Mouse (Mus musculus) thymus, postnatal 4 days (tissue): ENCODE measurements around the gene Mmgt2.

ENCODE experiments used
- DNase-seq: peaks from one replicate; pipeline ENCODE4 v3.0.0; 2021

The Mmgt2 gene

DNA sequence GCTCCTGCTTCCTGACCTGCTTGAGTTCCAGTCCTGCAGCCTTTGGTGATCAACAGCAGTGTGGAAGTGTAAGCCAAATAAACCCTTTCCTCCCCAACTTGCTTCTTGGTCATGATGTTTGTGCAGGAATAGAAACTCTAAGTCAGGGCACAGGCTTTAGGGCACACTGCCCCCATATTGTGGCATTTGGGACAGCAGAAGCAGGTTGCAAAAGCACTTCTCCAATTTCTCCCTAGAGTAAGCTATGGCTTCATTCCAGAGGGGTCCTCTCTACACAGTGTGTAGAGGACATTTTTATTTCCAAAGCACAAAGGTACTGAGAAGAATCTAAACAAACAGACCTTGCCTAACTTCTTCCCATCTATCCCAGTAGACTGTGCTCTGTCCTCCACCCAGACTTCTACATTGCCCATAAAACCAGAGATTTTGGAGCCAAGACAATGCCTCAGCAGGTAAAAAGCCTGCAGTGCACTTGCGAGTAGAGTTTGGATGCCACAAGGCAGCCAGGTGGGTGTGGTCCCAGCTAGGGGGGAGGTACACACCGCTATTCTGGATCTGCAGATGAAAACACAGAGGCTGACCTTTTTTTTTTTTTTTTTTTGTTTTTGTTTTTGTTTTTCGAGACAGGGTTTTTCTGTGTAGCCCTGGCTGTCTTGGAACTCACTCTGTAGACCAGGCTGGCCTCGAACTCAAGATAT, 26.7 kb upstream of the Mmgt2 start:
- DNase-seq = no peak

DNA sequence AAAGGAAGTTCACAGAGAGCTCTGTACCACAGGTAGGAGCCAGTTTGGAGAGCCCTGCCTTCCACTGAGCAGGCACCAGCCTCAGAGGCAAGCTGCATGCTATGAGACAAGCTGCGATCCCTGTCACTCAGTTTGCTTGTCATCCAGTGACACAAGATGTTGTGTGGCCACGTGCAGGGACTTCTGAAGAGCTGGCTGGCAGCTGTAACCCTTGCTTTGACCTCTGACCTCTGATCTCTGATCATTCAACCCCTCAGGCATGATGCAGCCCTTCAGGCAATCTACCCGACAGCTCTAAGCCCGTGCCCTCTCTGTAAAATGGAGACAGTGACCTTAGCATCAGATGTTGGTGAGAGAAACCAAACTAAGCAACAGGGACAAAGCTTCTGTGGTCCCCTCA, 25.6 kb upstream of the Mmgt2 start:
- DNase-seq = no peak

DNA sequence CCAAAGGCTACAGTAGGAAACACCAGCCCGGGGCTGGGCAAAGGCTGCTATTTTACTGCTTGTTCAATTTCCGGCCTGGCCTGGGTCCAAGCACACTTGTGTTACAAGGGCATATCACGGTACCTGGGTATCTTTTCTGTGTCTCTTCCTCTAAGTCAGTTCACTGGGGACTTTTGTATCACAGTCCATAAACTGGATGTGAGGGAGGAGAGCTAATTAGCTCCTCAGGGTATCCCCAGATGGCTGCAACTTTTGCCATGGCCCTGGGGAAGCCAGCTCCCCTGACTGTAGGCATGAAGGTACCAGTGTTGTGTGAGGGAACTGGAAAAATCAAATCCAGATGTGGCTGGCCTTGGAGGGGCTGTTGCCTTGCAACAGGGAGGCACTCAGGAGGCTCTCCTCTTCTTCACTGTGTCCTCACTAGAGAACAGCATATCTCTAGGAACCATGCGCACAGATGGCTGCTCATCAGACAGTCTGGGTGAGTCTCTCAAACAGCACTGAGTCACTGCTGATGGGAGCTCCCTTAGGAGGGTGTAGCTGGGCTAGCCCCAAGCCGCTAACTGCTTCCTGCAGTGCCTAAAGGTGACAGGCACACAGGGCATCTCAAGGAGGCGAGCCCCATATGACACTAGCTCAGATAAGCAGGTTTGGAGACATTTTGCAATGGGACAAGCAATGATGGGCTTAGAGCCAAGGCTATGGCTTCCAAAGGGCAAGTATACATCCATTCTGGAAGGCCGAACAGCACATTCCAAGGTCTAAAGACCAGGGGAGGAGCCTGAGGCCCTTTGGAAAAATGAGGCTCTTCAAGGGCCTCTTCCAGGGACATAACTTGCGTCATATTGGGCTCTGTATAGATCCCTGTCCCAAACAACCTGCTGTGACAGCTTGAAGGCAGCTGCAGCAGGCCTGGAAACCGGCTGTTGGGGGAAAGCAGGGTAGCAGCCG, 23.8 kb upstream of the Mmgt2 start:
- no peak for DNase-seq

DNA sequence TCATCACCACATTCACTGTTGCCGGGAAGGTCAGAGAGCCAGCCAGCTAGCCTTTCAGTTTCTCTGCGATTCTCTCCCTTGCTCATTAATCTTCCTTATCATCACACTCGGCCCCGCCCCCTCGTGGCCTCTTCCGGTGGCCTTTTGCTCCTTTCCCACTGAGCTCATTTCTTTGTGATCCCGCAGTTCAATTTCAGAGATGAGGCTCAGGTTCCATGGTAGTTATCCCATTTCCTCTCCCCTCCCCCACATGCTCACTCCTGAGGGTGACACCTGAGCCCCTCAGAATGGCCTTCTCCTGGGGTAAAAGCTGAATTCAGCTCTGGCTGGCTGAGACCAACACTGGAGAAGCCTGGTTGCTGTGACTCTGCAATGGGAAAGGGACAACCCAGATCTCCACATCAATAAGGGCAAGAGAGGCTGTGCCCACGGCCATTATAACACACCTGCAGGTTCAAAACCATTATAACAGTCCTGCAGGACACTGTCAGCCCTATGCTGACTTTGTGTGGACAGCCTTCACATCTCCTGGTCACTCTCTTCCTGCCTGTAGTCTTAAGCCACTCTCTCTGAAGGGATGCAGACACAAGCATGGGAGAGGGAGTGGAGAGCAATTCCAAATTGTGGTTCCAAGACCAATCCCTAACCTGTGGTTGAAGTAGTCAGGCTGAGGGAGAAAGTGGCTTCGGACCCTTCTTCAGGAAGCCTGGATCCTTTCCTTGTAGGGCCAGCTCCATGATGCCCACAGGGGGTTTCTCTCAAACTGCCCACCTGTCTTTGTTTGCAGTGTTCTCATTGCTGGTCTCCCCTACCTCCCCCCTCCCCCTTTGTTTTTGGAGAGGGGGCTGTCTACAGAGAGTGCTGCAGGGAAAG, 18.9 kb upstream of the Mmgt2 start:
- DNase-seq = peak; percentile 62

DNA sequence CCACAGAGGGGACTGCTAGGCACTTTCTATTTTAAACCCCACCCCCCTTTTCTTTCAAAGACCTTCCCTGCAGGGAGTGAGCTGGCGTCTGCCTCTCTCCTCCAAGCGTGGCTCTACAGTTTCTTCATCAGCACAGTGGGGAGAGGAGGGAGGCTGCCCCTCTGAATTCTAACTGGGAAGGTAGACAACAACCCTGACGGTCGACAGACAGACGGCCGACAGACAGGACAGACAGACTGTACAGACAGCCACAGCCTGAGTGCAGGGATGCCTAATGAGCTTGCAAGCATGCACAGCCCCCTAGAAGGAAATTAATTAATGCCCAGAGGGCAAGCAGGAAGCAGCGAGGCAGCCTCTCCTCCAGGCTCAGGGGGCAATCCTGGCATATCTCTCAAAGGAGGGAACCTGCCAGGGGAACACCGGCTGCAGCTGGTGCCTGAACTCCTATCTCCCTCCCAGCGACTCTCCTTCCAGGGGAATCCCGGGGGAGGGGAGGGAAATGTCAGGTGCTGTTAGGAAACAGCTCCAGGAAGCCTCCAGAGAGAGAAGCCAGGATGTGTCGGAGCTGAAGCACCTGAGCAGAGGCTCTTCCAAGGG, 18.1 kb upstream of the Mmgt2 start:
- no peak for DNase-seq

DNA sequence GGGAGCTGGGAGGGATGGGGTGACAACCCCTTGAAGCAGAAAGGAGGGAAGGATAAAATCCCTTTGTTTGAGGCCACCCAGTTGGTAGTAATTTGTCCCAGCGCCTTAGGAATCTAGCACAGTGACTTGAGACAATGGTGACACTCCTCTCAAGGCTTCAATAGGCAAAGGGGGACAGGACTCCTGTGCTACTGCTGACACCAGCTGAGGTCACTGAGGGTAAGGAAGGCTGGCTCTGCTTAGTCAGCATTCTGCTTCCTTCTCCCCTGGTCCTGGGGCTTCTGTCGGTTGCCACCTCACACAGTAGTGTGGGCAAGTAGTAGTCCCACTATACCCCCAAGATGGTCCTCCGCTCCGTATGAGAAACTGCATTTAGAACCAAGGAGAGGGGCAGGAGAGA, 17.3 kb upstream of the Mmgt2 start:
- no peak for DNase-seq

DNA sequence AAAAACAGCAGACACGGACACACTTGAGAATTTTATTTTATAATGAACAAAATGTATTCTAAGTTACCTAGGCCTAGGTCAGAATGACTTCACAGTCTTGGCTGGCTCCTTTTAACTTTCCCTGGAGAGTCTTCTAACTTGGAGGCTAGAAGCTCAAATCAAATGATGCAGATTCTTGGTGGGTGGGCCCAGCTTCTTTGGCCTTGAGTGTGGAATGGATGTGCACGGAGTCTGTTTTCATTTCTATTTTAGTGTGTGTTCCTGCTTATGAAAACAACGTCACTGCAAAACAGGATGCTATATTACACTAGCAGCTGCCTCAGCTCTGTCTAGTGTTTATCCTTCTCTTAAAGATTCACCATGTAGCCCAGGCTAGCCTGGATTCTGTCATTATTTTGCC, 13.1 kb upstream of the Mmgt2 start:
- DNase-seq = no peak

DNA sequence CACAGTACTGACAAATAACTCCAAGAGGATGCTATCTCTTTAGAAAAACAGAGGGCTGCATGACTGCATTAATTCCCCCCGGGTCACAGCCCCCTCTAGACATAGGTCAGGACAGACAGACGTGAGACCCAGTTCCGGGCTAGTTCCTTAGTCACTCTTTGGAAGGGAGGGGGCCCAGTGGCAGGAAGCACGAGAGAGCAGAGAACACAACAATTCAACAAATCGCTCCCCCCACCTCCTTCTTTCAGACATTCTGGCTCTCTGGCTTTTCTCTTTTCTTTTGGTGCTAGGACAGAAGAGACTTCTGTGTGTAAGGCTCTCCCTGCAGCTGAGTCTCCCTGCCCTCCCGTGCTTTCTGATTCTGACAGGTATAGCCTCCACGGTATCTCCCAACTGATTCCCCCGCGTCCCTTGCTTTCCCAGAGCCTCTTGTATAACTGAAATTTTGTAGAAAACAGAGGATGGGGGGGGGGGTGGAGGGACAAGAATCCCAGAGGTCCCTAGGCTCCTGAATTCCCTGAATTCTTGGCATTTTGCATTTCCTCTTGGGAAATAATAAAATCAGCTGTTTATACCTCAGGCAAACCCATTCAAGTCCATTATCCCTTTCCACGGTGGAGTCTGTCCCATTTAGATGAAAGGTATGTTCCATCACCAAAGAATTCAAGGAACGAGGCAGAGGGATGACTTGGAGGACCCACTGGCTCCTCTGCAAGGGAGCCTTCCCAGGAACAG, 12.2 kb upstream of the Mmgt2 start:
- DNase-seq = no peak

DNA sequence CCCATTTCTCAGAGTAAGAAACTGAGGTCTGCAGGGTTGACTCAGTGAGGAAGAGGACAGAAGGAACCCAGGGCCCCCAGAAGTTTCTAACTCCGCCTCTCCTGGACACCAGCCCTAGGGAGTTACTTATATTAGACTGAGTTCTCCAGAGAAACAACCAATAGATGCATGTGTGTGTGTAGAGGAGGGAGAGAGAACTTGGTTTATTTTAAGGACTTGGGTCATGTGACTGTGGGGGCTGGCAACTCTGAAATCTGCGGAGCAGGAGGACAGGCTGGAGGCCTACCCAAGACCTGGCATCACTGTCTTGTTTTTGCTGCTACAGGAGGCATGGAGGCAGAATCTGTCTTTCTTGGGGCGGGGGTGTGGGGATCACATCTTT, 11.6 kb upstream of the Mmgt2 start:
- DNase-seq = no peak

DNA sequence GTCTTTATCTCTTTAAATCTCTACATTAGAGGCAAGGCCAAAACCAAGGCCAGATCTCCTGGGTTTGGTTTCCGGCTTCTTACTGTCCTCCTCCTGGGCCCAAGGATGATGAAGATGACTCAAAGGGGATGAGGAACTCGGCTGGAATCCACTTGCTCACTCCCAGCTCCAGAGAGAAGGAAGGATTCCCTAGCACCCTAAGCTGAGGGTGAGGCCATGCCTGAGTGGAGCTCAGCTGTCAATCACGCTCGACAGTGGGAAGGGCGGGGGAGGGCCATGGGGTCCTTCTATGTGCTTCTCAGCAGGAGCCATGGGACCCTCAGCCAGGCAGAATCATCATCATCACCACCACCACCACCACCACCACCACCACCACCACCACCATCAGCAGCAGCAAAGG, 11.1 kb upstream of the Mmgt2 start:
- DNase-seq = no peak

DNA sequence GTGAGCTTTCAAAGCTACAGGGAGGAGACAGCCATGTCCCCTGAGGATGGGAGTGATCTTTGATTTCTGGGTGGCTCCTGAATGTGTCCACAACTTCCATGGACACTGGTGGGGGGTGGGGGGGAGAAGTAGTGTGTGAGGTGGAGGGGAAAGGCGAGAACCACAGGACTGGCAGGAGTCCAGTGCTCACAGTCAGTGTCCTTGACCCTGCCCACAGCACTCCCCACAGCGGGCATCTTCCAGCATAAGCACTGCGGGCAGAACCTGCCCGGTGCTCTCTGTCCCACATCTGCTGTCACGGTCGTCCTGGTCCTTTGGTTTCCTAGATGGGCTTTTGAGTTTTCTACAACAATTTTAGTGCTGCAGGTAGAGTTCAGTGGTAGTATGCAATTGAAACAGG, 10.7 kb upstream of the Mmgt2 start:
- DNase-seq = no peak

DNA sequence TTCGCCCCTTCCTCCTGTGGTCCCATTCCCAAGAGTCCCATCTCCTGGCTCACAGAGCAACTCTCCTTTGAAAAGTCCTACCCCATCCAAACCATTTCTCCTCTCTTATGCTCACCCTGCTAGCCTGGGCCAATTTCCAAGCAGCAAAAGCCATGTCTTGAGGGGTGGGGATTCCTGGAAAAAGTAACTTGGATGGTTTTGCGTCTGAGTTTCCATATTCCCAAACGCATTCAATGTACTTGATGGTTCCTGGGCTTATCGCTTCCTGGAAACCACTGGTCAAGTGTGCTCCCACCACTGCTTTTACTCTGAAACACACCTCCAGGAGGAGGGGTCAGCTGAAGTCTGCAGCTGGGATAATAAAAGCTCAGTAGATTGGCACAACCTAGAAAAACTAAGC, 10.1 kb upstream of the Mmgt2 start:
- no peak for DNase-seq

DNA sequence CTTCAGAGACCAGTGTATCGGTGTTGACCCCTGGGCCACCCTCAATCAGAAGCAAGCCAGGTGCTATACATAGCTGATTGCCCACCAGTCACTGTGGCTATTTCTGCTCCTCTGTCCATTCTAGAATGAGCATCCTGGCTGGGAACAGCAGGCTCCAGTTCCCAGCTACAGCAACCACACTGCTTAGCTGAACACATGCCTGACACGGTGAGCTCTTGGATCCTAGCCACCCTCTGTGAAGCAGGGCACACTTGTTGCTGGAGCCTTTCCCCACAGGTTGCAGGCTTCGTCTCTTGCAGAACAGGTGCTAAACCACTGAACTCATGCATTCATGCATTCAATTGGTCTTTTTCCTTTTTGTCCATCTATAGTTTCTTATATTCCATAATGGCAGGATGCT, 8.1 kb upstream of the Mmgt2 start:
- DNase-seq = no peak

DNA sequence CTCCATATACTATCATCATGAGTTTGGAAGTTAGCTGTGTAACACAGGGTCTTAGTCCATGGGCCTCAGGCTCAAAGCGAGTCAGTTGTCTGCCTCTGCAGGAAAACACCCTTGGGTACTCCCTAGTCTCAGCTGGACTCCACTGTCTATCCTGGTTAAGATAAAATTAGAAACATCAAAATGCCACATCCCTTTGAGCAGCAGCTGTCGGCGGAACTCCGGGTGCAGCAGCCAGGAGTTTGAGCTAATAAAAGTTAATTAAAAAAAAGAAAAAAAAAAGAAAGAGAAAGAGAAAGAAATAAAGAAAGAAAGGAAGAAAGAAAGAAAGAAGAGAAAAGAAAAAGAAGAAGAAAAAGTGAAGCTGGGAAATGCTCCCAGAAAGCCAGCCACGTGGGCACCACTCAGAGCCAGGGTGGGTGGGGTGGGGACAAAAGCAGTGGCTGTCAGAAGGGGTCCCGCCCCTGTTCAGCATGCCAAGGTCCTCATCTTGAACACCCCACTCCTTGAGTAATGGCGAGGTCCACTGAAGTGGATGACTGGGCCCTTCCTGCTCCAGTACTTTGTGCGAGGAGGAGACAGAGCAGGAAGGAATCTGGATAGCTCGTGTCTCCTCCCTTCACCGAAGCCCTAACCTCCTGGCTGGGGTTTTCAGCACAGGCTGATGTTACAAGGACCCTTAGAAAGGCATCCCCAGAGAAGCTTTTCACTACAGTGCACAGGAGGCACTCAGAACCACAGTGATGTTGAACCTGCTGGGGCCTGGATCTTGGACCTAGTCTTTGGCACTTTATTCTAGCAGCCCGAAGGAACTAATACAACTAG, 6.2 kb upstream of the Mmgt2 start:
- no peak for DNase-seq

DNA sequence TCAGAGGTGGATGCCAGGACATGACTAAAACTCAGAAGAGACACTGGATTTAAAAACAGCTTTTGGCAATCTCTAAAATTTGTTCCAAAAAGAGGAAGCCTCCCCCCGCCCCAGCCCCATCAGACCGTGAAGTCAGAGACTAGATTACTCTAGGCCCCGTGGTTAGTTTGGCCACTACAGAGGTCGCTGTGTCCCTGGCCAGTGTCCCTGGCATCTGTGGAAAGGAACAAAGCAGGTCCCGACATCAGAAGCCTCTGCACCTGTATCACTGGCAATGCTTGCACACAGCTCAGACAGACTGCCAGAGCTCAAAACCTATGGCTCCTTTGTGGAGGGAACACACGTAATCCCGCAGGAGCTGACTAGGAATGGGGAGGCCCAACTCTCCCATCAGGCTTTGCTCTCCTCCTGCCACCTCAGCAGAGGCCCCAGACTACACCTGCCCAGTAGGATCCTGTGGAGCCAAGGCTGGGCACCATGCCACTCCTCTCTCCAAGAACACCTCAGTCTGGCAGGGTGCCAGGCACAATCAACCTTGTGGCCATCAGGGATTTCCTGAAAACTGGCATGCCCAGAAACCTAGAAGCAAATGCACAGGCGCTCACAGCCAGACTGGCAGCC, 5.3 kb upstream of the Mmgt2 start:
- no peak for DNase-seq

DNA sequence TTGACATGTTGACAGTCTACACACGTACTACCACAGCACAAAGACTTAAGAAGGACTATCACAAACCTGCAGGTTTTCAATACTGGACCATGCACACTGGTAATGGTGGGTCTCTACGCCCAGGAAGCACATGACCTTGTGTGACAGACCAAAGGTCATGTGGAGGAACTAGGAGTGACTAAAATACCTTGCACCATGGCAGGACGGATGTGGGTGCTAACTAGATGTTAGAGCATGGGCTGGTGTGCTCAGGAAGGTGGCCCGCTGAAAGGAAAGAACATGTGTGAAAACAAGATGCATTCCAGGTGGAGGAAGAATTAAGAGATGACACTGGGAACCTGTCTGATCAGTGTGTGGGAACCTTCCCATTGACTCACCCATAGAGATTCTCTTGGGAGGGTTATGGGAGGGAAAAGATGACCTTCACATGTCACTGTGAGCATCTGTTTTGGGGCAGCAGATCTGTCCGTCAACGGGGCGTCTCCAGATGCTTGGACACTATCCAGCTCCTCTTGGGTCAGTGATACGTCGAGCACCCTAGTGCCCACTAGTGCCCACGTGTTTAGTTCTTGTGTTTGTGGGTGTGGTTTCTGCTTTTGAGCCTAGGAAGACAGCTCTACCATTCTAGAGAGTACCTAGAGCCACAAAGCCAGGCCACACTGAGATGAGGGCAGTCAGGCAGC, 4.6 kb upstream of the Mmgt2 start:
- no peak for DNase-seq

DNA sequence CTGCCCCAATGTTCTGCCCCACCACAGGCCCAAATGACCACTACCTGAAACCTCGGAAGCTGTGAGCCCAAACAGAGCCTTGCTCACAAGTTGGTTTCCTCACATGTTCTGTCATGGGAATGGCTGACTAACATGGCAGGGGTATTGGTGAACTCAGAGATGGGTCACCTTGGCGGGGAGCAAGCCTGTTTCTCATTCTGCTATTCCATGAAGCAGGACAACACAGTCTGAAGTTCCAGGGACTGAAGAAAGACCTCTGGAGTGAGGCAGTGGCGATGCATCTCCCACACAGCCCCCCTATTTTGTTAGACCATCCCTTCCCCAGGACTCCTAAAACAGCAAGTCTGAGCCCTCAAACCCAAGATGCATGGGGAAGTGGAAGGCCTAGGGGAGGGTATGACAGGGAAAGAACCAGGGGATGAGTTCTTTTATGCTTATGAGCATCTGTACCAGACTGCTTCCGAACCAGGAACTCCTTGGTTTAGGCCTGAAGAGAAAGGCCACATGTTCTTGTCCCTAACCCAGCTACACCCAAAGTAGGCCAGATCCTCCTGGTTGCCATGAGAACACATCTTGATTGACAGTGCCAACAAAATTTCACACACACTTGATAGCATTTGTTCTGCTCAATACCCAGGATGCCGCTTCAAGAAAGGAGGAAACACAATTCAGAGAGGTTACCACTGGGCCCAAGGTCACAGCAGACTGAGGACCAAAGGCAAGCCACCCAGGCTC, 3.7 kb upstream of the Mmgt2 start:
- no peak for DNase-seq

DNA sequence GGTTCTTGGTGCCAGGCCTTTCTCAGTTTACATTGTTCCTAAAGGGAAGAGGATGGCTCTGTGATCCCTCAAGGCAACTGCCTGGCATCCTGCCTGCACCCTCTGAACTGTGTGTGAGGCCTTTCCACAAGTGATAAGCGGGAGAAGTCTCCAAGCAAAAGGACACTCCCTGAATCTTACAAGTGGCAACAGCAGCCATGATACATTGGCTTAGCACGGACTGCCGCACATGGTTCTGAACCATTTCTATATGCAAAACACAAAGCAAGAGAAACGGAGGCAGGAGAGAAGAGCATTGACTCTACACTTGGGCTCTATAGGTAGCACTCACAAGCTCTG, 3.2 kb upstream of the Mmgt2 start:
- no peak for DNase-seq

DNA sequence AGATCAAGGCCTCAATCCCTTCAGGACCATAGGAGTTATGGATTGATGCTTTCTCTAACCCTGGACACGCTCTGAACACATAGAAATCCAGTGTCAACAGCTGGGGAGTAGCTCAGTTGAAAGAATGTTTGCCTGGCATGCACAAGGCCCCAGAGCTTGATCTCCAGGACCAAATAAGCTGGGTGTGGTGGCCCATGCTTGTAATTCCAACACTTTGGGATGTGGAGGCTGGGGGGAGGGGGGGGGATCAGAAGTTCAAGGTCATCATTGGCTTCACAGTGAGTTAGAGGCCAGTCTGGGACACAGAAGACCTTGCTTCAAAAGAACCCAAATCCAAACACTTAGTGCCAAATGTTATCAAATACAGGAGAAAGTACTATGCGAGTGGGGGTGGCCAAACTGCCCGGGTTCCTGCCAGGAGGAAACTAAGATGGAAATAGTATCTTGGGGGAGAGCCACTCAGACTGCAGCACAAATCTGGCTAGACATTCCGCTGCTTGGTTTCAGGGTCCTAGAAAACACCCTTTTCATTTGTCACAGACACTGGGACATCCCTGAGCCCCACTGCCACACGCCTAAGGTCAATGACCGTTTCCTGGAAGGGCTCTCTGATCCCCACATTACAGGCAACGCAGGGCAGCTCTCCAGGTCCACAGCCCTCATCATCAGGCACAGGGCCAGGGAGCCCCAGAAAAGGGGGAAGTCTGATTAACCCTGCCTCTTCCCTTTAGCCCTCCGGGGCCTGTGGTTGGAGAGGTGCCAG, 2.6 kb upstream of the Mmgt2 start:
- DNase-seq = no peak
